Mouse (Mus musculus) MEL (cell line): ENCODE measurements around the gene Ston1. TPM values are rescaled to one million over a fixed set of nuclear protein-coding genes. Genes with fewer than 3 reads are reported as not detected.

Experiments used
- DNase-seq: peaks from one replicate; pipeline ENCODE4 v3.0.0; 2011; ENCODE audit warnings: low read depth, low spot score
- H3K27ac ChIP-seq: 2 replicates; pipeline ENCODE4 v1.5.1; 2012; ENCODE audit warnings: low read depth, mild to moderate bottlenecking, control low read depth, low read length, moderate library complexity; ENCODE audit not compliant: control insufficient read depth
- H3K27me3 ChIP-seq, 2 experiments: fragments of 150-350 bp in 1 of 2; sonication (generic) in 1 of 2; 2 replicates each; pipeline ENCODE4 v1.6.1; 2012; ENCODE audit warnings: low read length in 2 of 2, mild to moderate bottlenecking in 2 of 2, improper control_type of control experiment in 1 of 2, moderate library complexity in 1 of 2; ENCODE audit not compliant: insufficient read depth in 2 of 2, control insufficient read depth in 1 of 2
- H3K36me3 ChIP-seq, 2 experiments: 2 replicates each; pipeline ENCODE4 v1.6.1; 2012 to 2014; ENCODE audit warnings: low read length in 2 of 2, improper control_type of control experiment in 1 of 2, inconsistent platforms in 1 of 2, mild to moderate bottlenecking in 1 of 2; ENCODE audit not compliant: insufficient read depth in 2 of 2, control insufficient read depth in 1 of 2
- H3K4me1 ChIP-seq, 2 experiments: fragments of 150-350 bp in 1 of 2; sonication (generic) in 1 of 2; 2 replicates each; pipeline ENCODE4 v1.6.1; 2012; ENCODE audit warnings: low read length in 2 of 2, improper control_type of control experiment in 1 of 2, mild to moderate bottlenecking in 1 of 2; ENCODE audit not compliant: insufficient read depth in 2 of 2, control insufficient read depth in 1 of 2
- H3K4me3 ChIP-seq, 2 experiments: fragments of 150-350 bp in 1 of 2; sonication (generic) in 1 of 2; 2 replicates each; pipeline ENCODE4 v1.5.1; 2012; ENCODE audit warnings: low read depth in 2 of 2, low read length in 2 of 2, mild to moderate bottlenecking in 2 of 2, moderate library complexity in 2 of 2, control low read depth in 1 of 2, improper control_type of control experiment in 1 of 2; ENCODE audit not compliant: control insufficient read depth in 1 of 2, insufficient read depth in 1 of 2
- H3K79me2 ChIP-seq: 2 replicates; pipeline ENCODE4 v1.6.1; 2012; ENCODE audit warnings: mild to moderate bottlenecking, low read length, moderate library complexity; ENCODE audit not compliant: control insufficient read depth, poor library complexity, insufficient read depth
- H3K9ac ChIP-seq: 2 replicates; pipeline ENCODE4 v1.6.1; 2012; ENCODE audit warnings: low read depth, mild to moderate bottlenecking, control low read depth, low read length, moderate library complexity; ENCODE audit not compliant: control insufficient read depth, poor library complexity, severe bottlenecking
- H3K9me3 ChIP-seq: fragments of 150-350 bp; sonication (generic); replicated peaks from 2 replicates; pipeline ENCODE4 v1.6.1; 2012; ENCODE audit warnings: mild to moderate bottlenecking, low read length, improper control_type of control experiment, moderate library complexity; ENCODE audit not compliant: insufficient read depth
- BHLHE40 ChIP-seq: IDR thresholded peaks from 2 replicates; pipeline ENCODE4 v1.6.1; 2012; ENCODE audit warnings: low read depth, mild to moderate bottlenecking, inconsistent platforms, low read length, improper control_type of control experiment, borderline replicate concordance
- CHD2 ChIP-seq: IDR thresholded peaks from 2 replicates; pipeline ENCODE4 v1.6.1; 2011; ENCODE audit warnings: low read length, improper control_type of control experiment
- E2F4 ChIP-seq: IDR thresholded peaks from 2 replicates; pipeline ENCODE4 v1.6.1; 2011; ENCODE audit warnings: low read depth, low read length, improper control_type of control experiment, borderline replicate concordance
- EP300 ChIP-seq, 2 experiments: IDR thresholded peaks; 2 replicates each; pipeline ENCODE4 v1.6.1; 2011; ENCODE audit warnings: improper control_type of control experiment in 2 of 2, low read length in 2 of 2, low read depth in 1 of 2, mild to moderate bottlenecking in 1 of 2
- ETS1 ChIP-seq: IDR thresholded peaks from 2 replicates; pipeline ENCODE4 v1.6.1; 2012; ENCODE audit warnings: low read depth, mild to moderate bottlenecking, inconsistent platforms, low read length, improper control_type of control experiment, moderate library complexity
- GABPA ChIP-seq: IDR thresholded peaks from 2 replicates; pipeline ENCODE4 v1.6.1; 2012; ENCODE audit warnings: low read depth, mild to moderate bottlenecking, inconsistent platforms, low read length, improper control_type of control experiment, moderate library complexity
- HCFC1 ChIP-seq: IDR thresholded peaks from 2 replicates; pipeline ENCODE4 v1.6.1; 2012; ENCODE audit warnings: low read depth, mild to moderate bottlenecking, inconsistent platforms, low read length, improper control_type of control experiment, moderate library complexity
- JUND ChIP-seq: IDR thresholded peaks from 2 replicates; pipeline ENCODE4 v1.6.1; 2011; ENCODE audit warnings: low read depth, mild to moderate bottlenecking, improper control_type of control experiment, low read length
- KAT2A ChIP-seq: conservative IDR thresholded peaks from 2 replicates; pipeline ENCODE4 v1.6.1; 2012; ENCODE audit warnings: low read depth, low read length, improper control_type of control experiment, inconsistent platforms
- MAZ ChIP-seq: IDR thresholded peaks from 2 replicates; pipeline ENCODE4 v1.6.1; 2012; ENCODE audit warnings: low read depth, mild to moderate bottlenecking, inconsistent platforms, low read length, improper control_type of control experiment
- MYB ChIP-seq: IDR thresholded peaks from 2 replicates; pipeline ENCODE4 v1.6.1; 2011; ENCODE audit warnings: mild to moderate bottlenecking, low read depth, low read length, improper control_type of control experiment
- NRF1 ChIP-seq: IDR thresholded peaks from 2 replicates; pipeline ENCODE4 v1.6.1; 2014; ENCODE audit warnings: low read depth, mild to moderate bottlenecking, inconsistent platforms, low read length, improper control_type of control experiment, moderate library complexity; ENCODE audit not compliant: poor library complexity, insufficient read depth, severe bottlenecking
- POLR2A ChIP-seq, 2 experiments: IDR thresholded peaks; 2 replicates each; pipeline ENCODE4 v1.6.1; 2011 to 2012; ENCODE audit warnings: low read length in 2 of 2, mild to moderate bottlenecking in 2 of 2, control low read depth in 1 of 2, improper control_type of control experiment in 1 of 2, low read depth in 1 of 2, moderate library complexity in 1 of 2; ENCODE audit not compliant: control insufficient read depth in 1 of 2, insufficient read depth in 1 of 2, poor library complexity in 1 of 2
- RAD21 ChIP-seq: IDR thresholded peaks from 2 replicates; pipeline ENCODE4 v1.6.1; 2011; ENCODE audit warnings: mild to moderate bottlenecking, low read depth, low read length, improper control_type of control experiment
- RCOR1 ChIP-seq: IDR thresholded peaks from 2 replicates; pipeline ENCODE4 v1.6.1; 2012; ENCODE audit warnings: low read depth, mild to moderate bottlenecking, inconsistent platforms, low read length, improper control_type of control experiment
- SIN3A ChIP-seq: IDR thresholded peaks from 2 replicates; pipeline ENCODE4 v1.6.1; 2012; ENCODE audit warnings: low read length, improper control_type of control experiment, inconsistent platforms
- SMC3 ChIP-seq: IDR thresholded peaks from 2 replicates; pipeline ENCODE4 v1.6.1; 2011; ENCODE audit warnings: low read depth, low read length, improper control_type of control experiment
- TAL1 ChIP-seq: IDR thresholded peaks from 2 replicates; pipeline ENCODE4 v1.6.1; 2012; ENCODE audit warnings: mild to moderate bottlenecking, inconsistent platforms, low read length, moderate library complexity, mixed read lengths
- TBP ChIP-seq: IDR thresholded peaks from 2 replicates; pipeline ENCODE4 v1.8.0; 2011; ENCODE audit warnings: low read depth, low read length, improper control_type of control experiment
- USF1 ChIP-seq: IDR thresholded peaks from 2 replicates; pipeline ENCODE4 v1.6.1; 2014; ENCODE audit warnings: low read depth, mild to moderate bottlenecking, inconsistent platforms, low read length, improper control_type of control experiment, moderate library complexity
- USF2 ChIP-seq, 2 experiments: IDR thresholded peaks; 2 replicates each; pipeline ENCODE4 v1.6.1; 2011 to 2012; ENCODE audit warnings: improper control_type of control experiment in 2 of 2, low read length in 2 of 2, borderline replicate concordance in 1 of 2, inconsistent platforms in 1 of 2, low read depth in 1 of 2, mild to moderate bottlenecking in 1 of 2; ENCODE audit not compliant: insufficient read depth in 1 of 2
- ZKSCAN1 ChIP-seq: IDR thresholded peaks from 2 replicates; pipeline ENCODE4 v1.6.1; 2012; ENCODE audit warnings: low read depth, mild to moderate bottlenecking, inconsistent platforms, low read length, improper control_type of control experiment, moderate library complexity
- ZMIZ1 ChIP-seq: IDR thresholded peaks from 2 replicates; pipeline ENCODE4 v1.6.1; 2012; ENCODE audit warnings: low read depth, mild to moderate bottlenecking, inconsistent platforms, low read length, improper control_type of control experiment, moderate library complexity
- ZNF384 ChIP-seq: IDR thresholded peaks from 2 replicates; pipeline ENCODE4 v1.6.1; 2012; ENCODE audit warnings: low read depth, mild to moderate bottlenecking, inconsistent platforms, low read length, improper control_type of control experiment
- polyA plus RNA-seq, 2 experiments: library from polyadenylated mRNA; stranded (reverse) in 1 of 2; unstranded in 1 of 2; fragments of >175 nt in 1 of 2; fragments of >200 nt in 1 of 2; gene quantifications; 2 replicates each; pipeline versions ENCODE4 v1.2.1 to v1.2.4; 2012; ENCODE audit warnings: low replicate concordance in 2 of 2, low read depth in 1 of 2; ENCODE audit not compliant: insufficient read length in 2 of 2, insufficient read depth in 1 of 2, missing spikeins in 1 of 2
- total RNA-seq: library from RNA; depleted of rRNA; stranded (reverse); fragments of 300-350 nt; gene quantifications from 2 replicates; pipeline ENCODE4 v1.2.3, GENCODE M21; 2012

Ston1 gene
- total and polyA plus RNA-seq, 3 experiments: 0.39 to 4.9 TPM; not detected in 1

- Histone ChIP-seq H3K79me2 (no peaks in the 10 kb centered on the region), H3K27ac (no peak overlapping the region), H3K9ac (no peak overlapping the region), H3K9me3 (no peaks in the 10 kb centered on the region), H3K27me3 (no peaks in the 10 kb centered on the region), H3K4me3 (no peak overlapping the region), H3K4me1 (no peaks in the 10 kb centered on the region), H3K36me3 (no peaks in the 10 kb centered on the region)
- DNase-seq: no peak
- no peak for TF ChIP-seq SMC3
- no peak for TF ChIP-seq ETS1
- TF ChIP-seq USF1: no peak
- no peak for TF ChIP-seq TAL1
- TF ChIP-seq BHLHE40: no peak
- no peak for TF ChIP-seq KAT2A
- no peak for TF ChIP-seq CHD2
Measured at GRCm38 (mm10) chr17:88563611-88564010, 33.9 kb upstream of the Ston1 start.

GRCm38 (mm10) chr17:88569807-88570540 is 27.5 kb upstream of the Ston1 start:
- Histone ChIP-seq H3K4me3 (no peak overlapping the region), H3K36me3 (no peaks in the 10 kb centered on the region; a peak in 2 of 4 replicates), H3K4me1 (no peaks in the 10 kb centered on the region), H3K9ac (no peak overlapping the region), H3K9me3 (no peaks in the 10 kb centered on the region), H3K79me2 (no peaks in the 10 kb centered on the region), H3K27ac (no peak overlapping the region), H3K27me3 (no peaks in the 10 kb centered on the region)
- TF ChIP-seq GABPA: no peak
- TF ChIP-seq EP300 (IDR thresholded peaks at IDR 0.05; ENCODE audit: low read depth in 1 of 2, low read length in 2 of 2): no peak
- TF ChIP-seq HCFC1: no peak
- TF ChIP-seq RAD21: no peak
- no peak for TF ChIP-seq NRF1
- no peak for TF ChIP-seq TBP
- no peak for TF ChIP-seq ZNF384
- TF ChIP-seq ZKSCAN1: no peak
- TF ChIP-seq RCOR1: no peak
- TF ChIP-seq SIN3A: no peak
- TF ChIP-seq MYB: no peak
- TF ChIP-seq USF2 (IDR thresholded peaks at IDR 0.05; ENCODE audit: borderline replicate concordance in 1 of 2, insufficient read depth in 1 of 2, low read depth in 1 of 2, low read length in 2 of 2): no peak
- no peak for TF ChIP-seq TAL1
- TF ChIP-seq MAZ: no peak
- no peak for TF ChIP-seq E2F4
- TF ChIP-seq JUND: no peak
- no peak for TF ChIP-seq ZMIZ1
- TF ChIP-seq BHLHE40: no peak
- no peak for TF ChIP-seq POLR2A (IDR thresholded peaks at IDR 0.05; ENCODE audit: control insufficient read depth in 1 of 2, insufficient read depth in 1 of 2, low read depth in 1 of 2, low read length in 2 of 2, poor library complexity in 1 of 2)
- DNase-seq: no peak
